Mouse (Mus musculus) ovary, adult 18-20 months (tissue): ENCODE measurements around the gene Ankrd31.
"Not testable (repeated sequence)": the region's sequence is repeated elsewhere in the genome, so short reads cannot be mapped to it uniquely, and the experiment has no call there.

ENCODE experiments used
- DNase-seq: peaks from one replicate; pipeline ENCODE4 v3.0.0; 2022; ENCODE audit warnings: low spot score, mixed read lengths

Gene Ankrd31

DNA sequence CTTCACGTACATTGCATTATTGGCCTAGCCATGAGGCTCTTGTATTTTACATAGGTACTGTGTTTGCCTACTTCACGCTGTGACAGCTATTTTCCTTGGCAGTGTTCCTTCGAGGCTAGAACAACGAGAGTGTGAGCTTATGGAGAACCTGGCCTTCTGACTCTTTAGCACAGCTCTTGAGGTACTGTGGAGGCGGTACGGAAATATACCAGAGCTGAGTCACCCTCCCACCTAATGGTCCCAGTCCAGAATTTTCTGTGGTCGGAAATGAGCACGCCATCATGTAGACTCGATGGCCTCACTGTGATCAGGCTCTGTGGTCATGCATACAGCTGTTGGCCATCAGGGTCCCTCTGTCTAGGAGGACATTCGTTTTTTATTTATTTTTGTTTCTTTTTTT is 191.6 kb downstream of the Ankrd31 start:
- no peak for DNase-seq

- not testable (repeated sequence) for DNase-seq
Measured at GRCm38 (mm10) chr13:96941481-96941880, 193.4 kb downstream of the Ankrd31 start.

DNA sequence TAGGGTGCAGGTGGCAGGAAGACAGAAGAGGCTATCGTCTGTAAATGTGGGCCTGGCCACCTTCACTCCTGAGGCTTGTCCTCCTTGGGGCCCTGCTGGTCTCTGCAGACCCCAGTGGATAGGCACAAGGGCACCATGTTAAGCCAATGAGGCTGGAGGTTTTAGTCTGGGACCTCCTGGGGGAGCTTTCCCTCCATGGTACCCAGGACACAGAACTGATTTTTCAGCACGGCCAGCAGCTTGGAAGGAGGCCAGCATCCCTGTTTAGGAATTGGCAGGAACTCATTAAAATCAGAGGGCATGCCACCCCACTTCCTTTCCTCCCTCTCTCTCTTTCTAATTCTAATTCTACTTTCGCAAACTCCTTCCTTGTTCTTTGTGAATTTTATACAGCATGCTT is 195.5 kb downstream of the Ankrd31 start:
- DNase-seq = no peak

GRCm38 (mm10) chr13:96945748-96946147 is 197.7 kb downstream of the Ankrd31 start:
- DNase-seq = no peak

- DNase-seq = no peak
Measured at GRCm38 (mm10) chr13:96947722-96948121, 199.7 kb downstream of the Ankrd31 start.

GRCm38 (mm10) chr13:96951880-96952279 is 203.8 kb downstream of the Ankrd31 start:
- no peak for DNase-seq

GRCm38 (mm10) chr13:96956466-96956865 is 208.4 kb downstream of the Ankrd31 start:
- DNase-seq = no peak
